Mouse (Mus musculus) intestine, embryonic 14.5 days (tissue): ENCODE data around the gene Mamld1. TPM values are rescaled to one million over a fixed set of nuclear protein-coding genes. Genes with fewer than 3 reads are reported as not detected.

Experiments
- ATAC-seq: fragments of 200-750 bp; cut with Nextera tagmentation; replicated peaks from 2 replicates; pipeline ENCODE4 v1.8.0; 2017; ENCODE audit warnings: low read depth, moderate number of reproducible peaks, moderate TSS enrichment, moderate library complexity; ENCODE audit not compliant: low FRiP score, low TSS enrichment
- DNase-seq: peaks from one replicate; pipeline ENCODE4 v3.0.0-alpha.2; 2018; ENCODE audit warnings: low spot score
- H3K27ac ChIP-seq: fragments of 300-500 bp; sonication (generic); 2 replicates; pipeline ENCODE4 v1.5.1; 2014; ENCODE audit warnings: low read depth, mild to moderate bottlenecking, control low read depth
- H3K27me3 ChIP-seq: fragments of 300-500 bp; sonication (generic); replicated peaks from 2 replicates; pipeline ENCODE4 v1.6.1; 2014; ENCODE audit warnings: low read length, control low read depth; ENCODE audit not compliant: control insufficient read depth, insufficient read depth
- H3K36me3 ChIP-seq: fragments of 300-500 bp; sonication (generic); 2 replicates; pipeline ENCODE4 v1.6.1; 2014; ENCODE audit warnings: low read length, control low read depth; ENCODE audit not compliant: control insufficient read depth, insufficient read depth
- H3K4me1 ChIP-seq: fragments of 300-500 bp; sonication (generic); replicated peaks from 2 replicates; pipeline ENCODE4 v1.6.1; 2014; ENCODE audit warnings: low read length, control low read depth, mixed read lengths; ENCODE audit not compliant: control insufficient read depth, insufficient read depth
- H3K4me2 ChIP-seq: fragments of 300-500 bp; sonication (generic); 2 replicates; pipeline ENCODE4 v1.6.1; 2014; ENCODE audit warnings: low read length
- H3K4me3 ChIP-seq: fragments of 300-500 bp; sonication (generic); 2 replicates; pipeline ENCODE4 v1.5.1; 2014; ENCODE audit warnings: low read depth, low read length, control low read depth, mixed read lengths
- H3K9ac ChIP-seq: fragments of 300-500 bp; sonication (generic); 2 replicates; pipeline ENCODE4 v1.6.1; 2014; ENCODE audit warnings: mild to moderate bottlenecking, low read length
- H3K9me3 ChIP-seq: fragments of 300-500 bp; sonication (generic); 2 replicates; pipeline ENCODE4 v1.6.1; 2016; ENCODE audit warnings: low read length, control low read depth; ENCODE audit not compliant: control insufficient read depth
- WGBS: fragments of 180-500 bp; shearing (Covaris S2); extraction: QIAGEN DNeasy Blood & Tissue Kit; methylation state at CpG from one replicate; pipeline ENCODE4 v1.1.7; 2014; 5-methylcytosine and 5-hydroxymethylcytosine counted together
- polyA plus RNA-seq: library from polyadenylated mRNA; unstranded; fragments of >200 nt; fragmentation: Nextera tagmentation; extraction: Ambion mirVana; gene quantifications from 2 replicates; pipeline ENCODE4 v1.2.1, GENCODE M21; 2014

The Mamld1 gene
- polyA plus RNA-seq, 1 experiment from 2014 or later, result 2.8 TPM

DNA sequence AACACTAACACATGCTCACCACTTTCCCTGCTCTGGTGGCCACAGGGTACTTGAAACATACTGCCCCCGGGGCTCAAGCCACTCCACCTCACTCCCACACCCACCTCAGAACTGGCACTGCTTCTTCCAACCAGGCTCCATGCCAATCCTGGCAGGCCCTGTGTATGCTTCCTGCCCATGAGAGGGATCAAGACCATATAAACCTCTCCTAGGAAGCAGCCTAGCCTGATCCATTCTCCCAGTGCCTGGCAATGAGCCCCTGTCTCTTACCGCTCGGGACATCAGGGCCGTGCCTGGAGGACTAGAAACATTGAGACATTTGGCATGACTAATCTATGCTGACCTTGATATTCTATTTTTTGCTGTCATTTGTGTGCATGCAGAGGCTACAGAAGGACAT, 133.6 kb downstream of the Mamld1 start:
- no peaks in the 10 kb centered on the region for H3K4me1 ChIP-seq
- H3K4me2 ChIP-seq, result no peak overlapping the region
- DNase-seq (no peak), ATAC-seq (no peak)
- no peak overlapping the region for H3K4me3 ChIP-seq
- 0 out of 2 replicates have a peak, but pooled peaks cover 3% of the 10 kb centered on the region for H3K27me3 ChIP-seq
- no peak overlapping the region for H3K9ac ChIP-seq
- no peaks in the 10 kb centered on the region for H3K9me3 ChIP-seq
- H3K27ac ChIP-seq, result no peak overlapping the region
- 88% methylated on average over 4 of the region's 4 CpGs for WGBS
- H3K36me3 ChIP-seq, result no peaks in the 10 kb centered on the region

DNA sequence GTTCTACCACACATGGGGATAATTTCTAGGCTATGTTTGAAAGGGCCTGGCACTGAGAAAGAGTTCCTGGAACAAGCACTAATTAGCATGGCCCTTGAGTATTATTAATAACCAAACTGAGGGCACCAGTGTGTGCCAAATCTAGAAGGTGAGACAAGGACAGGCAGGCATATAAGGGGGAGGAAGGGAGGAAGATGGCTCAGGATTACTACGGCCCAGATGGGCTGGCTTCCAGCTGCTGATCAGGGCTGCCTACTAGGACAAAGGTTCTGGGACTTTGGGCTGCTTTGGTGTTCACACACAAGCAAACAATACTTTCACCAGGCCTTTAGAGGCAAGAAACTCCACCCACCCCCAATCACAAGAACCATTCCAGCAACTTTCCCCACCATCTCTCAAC, 136.3 kb downstream of the Mamld1 start:
- DNase-seq, result no peak
- no peak overlapping the region for H3K9ac ChIP-seq
- WGBS, result 57% methylated on average over 1 of the region's 1 CpGs
- H3K4me3 ChIP-seq, result no peak overlapping the region
- no peaks in the 10 kb centered on the region for H3K36me3 ChIP-seq
- no peak overlapping the region for H3K27ac ChIP-seq
- no peaks in the 10 kb centered on the region for H3K4me1 ChIP-seq
- H3K27me3 ChIP-seq, result 0 out of 2 replicates have a peak, but pooled peaks cover 3% of the 10 kb centered on the region
- no peak overlapping the region for H3K4me2 ChIP-seq
- H3K9me3 ChIP-seq, result no peaks in the 10 kb centered on the region
- no peak for ATAC-seq

DNA sequence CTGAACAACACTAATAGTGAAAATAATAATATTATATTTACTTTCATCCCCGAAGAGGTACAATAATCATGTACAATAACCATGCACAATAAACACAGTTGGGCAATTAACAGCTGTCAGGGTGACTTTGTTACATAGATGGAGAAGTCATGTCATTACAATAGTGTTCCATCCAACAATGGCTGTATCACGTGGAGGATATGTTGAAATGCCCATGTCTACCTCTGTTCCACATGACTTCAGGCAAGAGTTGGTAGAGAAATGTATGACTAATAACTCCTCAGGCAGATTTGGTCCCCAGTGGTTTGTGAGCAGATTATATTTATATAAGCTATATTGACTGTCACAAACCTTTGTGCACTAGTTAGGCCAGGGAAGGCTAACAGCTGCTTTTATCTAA, 154.7 kb downstream of the Mamld1 start:
- no peak overlapping the region for H3K4me2 ChIP-seq
- no peaks in the 10 kb centered on the region for H3K27me3 ChIP-seq
- DNase-seq (no peak), ATAC-seq (no peak)
- H3K9ac ChIP-seq, result no peak overlapping the region
- 77% methylated on average over 2 of the region's 2 CpGs for WGBS
- no peak overlapping the region for H3K27ac ChIP-seq
- H3K9me3 ChIP-seq, result no peaks in the 10 kb centered on the region
- no peaks in the 10 kb centered on the region for H3K4me1 ChIP-seq
- no peak overlapping the region for H3K4me3 ChIP-seq
- no peaks in the 10 kb centered on the region for H3K36me3 ChIP-seq

Other genes starting within 250 kb of the Mamld1 start
- gene Mtm1, start 160.5 kb downstream of the Mamld1 start, polyA plus RNA-seq, result 6.4 TPM in 2 replicates